Mouse (Mus musculus): ENCODE measurements around the gene Zkscan14.

Zkscan14 gene

GRCm38 (mm10) chr5:145202446-145202845, 778 bp upstream of the Zkscan14 start:
- DNase-seq (ENCODE audit: low spot score): no peak

- DNase-seq (ENCODE audit: low spot score): no peak
Observed at GRCm38 (mm10) chr5:145200387-145200786, 1.3 kb downstream of the Zkscan14 start.

DNA sequence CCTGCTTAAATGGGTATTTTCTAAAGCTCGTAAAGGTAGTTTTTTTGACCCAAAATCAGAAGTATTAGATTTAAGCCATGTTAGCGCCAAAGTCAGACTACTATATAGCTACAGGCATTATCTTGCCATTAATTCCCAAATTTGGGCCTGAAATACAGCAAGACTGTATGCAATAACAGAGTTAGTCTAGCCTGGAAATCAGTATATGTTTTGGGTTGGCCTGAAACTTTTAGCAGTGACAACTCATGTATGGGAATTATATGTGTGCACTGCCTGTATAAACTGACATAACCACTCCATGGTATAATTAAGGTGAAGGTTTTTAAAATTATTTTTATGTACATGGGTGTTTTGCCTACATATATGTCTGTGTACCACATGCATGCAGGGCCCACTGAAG, 9.7 kb downstream of the Zkscan14 start, which contains the start of gene Atp5j2:
Gene Atp5j2, minus strand, starts transcription at position 101 of the 400 bp plus-strand sequence.
- DNase-seq (ENCODE audit: low spot score): no peak

- DNase-seq (ENCODE audit: low spot score): peak; percentile 86
Observed at GRCm38 (mm10) chr5:145190875-145191798, 10.5 kb downstream of the Zkscan14 start.

DNA sequence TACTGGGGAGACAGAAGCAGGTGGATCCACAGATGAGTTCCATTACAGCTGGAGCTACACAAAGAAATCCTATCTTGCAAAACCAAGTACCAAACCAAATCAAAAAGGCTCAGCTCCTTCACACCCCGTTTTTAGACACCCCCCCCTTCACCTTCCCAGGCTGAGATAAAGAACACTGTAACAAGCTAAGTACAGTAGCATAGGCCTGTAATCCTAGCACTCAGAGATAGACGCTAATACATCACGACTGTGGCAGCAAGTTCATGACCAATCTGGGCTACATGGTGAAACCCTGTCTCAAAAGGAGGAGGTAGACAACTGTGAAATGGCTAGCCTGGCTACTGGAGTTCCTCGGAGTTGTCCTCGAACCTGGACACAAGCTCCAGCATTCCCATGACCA, 11.3 kb downstream of the Zkscan14 start:
- DNase-seq (ENCODE audit: low spot score): no peak

GRCm38 (mm10) chr5:145189416-145189815, 12.3 kb downstream of the Zkscan14 start:
- DNase-seq (ENCODE audit: low spot score): no peak

DNA sequence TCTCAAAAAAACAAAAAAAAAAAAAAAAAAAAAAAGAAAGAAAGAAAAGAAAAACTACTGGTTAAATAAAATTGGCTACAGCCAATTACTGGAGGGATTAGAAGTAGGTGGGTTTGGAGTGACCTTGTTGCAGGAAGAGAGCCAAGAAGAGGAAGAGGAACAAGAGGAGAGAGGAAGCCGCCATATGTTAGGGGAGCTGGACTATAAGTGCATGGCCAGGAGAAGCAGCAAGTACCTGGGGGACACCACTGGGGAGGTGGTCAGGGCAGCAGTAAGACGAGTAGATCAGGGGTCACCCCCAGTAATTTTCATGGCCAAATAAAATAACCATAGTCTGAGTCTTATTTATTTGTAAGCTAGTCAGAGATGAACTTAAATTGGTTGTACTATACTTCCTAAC, 16.4 kb downstream of the Zkscan14 start:
- DNase-seq (ENCODE audit: low spot score): no peak

- DNase-seq (ENCODE audit: low spot score): no peak
Observed at GRCm38 (mm10) chr5:145178461-145178980, 23.1 kb downstream of the Zkscan14 start.

DNA sequence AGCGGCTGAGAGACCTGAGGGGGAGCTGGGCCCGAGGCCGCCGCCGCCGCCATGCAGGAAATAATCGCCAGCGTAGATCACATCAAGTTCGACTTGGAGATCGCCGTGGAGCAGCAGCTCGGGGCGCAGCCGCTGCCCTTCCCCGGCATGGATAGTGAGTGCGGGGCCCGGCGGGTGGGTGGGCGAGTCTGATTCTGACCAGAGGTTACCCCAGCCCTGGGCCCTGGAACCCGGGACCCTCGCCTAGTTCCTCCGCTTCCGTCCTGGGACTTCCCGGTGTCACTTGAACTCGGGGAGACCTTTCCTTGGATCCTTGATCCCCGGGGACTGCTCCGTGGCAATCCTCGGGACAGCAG, 34.4 kb downstream of the Zkscan14 start:
- no peak for DNase-seq (ENCODE audit: low spot score)

DNA sequence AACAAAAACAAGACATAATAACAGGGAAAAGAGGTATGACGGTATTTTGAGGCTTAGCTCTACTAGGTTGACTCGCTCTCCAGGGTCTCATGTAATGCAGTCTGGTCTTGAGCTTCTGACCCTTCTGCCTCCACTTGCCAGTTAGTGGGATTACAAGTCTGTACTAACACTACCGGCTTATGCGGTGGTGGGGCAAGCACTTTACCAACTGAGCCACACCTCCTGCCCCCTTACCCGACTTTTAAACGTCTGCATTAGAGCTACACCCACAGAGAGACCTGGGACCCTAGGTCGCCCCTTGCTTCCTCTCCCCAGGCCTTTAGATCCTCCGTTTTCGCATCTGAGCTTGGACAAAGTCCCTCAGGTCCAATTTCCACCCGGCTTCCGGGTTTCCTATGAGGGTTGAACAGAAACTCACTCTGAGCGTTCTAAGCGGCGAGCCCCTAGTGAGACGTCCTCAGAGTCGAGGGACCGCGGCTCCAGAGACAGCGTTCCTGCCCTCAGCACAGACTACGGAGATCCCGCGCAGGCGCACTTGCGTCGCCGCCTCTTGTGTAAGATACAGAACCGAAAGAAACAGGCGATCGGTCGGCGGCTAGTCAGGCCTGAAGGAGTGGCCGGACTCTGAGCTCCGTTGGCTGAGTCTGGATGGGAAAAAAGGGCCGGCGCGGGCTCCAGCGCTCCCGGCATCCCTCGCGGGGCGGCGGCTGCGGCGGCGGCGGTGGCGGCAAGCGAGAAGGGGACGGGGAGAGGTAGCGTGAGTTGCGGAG, 34.9 kb downstream of the Zkscan14 start, which contains the start of the genes Ptcd1 and Cpsf4:
Gene Ptcd1, minus strand, starts transcription at position 573 of the 770 bp plus-strand sequence.
Gene Cpsf4, plus strand, starts transcription at position 678 of the 770 bp plus-strand sequence.
- DNase-seq (ENCODE audit: low spot score): peak; percentile 95

DNA sequence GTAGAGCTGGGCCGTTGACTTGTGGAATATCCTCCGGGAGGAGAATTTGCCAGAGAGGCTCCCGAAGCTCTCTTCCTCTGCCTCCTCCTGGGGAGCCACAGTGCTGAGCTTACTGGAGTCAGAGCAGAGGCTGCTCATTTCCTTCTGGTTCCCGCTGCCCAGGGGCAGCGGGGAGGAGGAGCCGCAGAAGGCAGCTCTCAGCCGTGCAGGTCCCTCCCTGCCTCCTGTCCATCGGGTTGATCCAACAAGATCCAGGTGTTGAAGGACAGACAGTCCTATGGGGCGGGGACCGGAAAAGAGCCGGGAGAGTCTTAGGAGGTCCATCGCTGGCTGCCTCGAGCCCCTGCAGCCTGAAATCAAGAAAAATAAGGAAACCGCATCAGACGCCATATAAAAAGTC, 36.5 kb downstream of the Zkscan14 start:
- no peak for DNase-seq (ENCODE audit: low spot score)

- no peak for DNase-seq (ENCODE audit: low spot score)
Observed at GRCm38 (mm10) chr5:145164710-145165109, 37.0 kb downstream of the Zkscan14 start.

- DNase-seq (ENCODE audit: low spot score): no peak
Observed at GRCm38 (mm10) chr5:145161361-145161760, 40.3 kb downstream of the Zkscan14 start.

- DNase-seq (ENCODE audit: low spot score): no peak
Observed at GRCm38 (mm10) chr5:145152690-145153089, 49.0 kb downstream of the Zkscan14 start.

DNA sequence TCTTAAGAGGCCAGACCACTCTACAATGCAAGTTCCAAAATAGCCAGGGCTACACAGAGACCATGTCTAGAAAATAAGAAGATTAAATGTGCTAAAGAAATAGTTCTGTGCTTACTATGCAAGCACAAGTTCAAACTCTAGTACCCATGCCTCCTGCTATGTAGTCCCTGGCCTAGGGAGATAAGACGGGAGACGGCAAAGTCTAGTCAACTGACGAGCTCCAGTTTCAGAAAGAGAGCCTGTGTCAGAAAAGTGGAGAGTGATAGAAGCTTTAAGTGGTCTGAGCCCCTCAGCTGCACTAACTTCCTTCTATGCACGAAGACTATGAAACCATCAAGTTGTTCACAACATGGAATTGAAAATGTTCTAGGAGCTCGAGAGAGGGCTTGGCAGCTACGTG, 52.4 kb downstream of the Zkscan14 start:
- no peak for DNase-seq (ENCODE audit: low spot score)

DNA sequence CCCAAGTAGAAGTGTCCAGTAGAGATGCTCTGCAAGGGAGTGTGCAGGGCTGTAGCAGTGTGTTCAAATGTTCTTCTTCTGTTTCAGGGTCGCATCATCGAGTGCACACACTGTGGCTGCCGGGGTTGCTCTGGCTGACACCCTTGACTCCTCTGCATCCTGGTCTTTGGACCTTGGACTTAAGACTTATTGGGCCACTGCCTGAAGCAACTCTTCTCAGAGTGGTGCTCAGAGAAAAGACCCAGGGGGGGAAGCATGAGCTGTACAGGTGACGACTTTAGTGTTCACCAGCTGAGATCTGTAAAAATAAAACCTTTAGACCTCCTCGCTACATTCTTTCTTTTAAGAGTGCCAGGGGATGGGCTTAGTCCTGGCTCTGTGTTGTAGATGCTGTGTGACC, 53.9 kb downstream of the Zkscan14 start:
- DNase-seq (ENCODE audit: low spot score): no peak
